Mouse (Mus musculus) heart, postnatal 10 days (tissue): ENCODE results near the gene Wnk2. TPM values are rescaled to one million over a fixed set of nuclear protein-coding genes. Genes with fewer than 3 reads are reported as not detected.
A peak's percentile ranks its signal among the peaks of the same experiment; 100 is the strongest.

Experiments
- DNase-seq, 2 experiments: peaks; one replicate each; pipeline ENCODE4 v3.0.0; 2021
- intact Hi-C: fragments of 180-260 bp; cut with DNase I; formaldehyde crosslinking; loops from one replicate; pipeline ENCODE4 v1.15.1; 2025
- total RNA-seq, 2 experiments: library from RNA; stranded (reverse); gene quantifications; 2 replicates each; pipeline ENCODE4 v1.2.3; 2021

Gene Wnk2
- total RNA-seq, 2 experiments from 2014 or later, result 26.9 to 27.6 TPM

DNA sequence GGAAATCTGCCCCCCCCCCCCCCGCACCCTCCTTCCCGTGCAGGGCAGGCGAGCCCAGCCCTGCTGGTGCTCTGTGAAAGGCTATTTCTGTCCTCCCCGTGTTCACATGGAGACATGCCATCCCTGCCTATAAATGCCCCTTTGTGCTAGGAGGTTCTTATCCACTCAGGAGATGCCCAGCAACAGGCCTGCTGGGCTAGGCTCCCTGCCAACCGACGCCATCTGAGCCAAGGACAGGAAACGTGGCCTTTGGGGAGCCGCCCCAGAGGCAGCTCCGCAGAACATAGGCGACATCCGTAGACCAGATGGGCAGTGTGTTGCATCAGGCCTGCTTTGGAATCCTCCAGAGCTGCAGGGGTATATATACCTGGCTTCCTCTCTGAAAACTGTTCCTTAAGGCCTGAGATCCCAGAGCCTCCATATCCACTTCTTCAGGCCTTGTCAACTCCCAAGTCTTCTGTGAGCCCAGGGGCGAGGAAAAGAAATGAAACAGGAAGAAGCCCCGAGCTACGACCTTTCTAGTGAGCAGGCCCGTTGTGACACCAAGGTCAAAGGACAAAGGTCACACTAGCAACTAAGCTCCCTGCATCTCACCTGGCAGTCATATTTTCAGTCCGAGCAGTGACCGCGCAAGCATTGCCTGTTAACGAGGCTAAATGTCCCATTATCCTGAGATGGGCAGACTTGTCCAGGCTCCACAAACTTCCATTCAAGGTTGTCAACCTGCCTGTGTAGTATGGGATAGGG lies 31.2 kb upstream of the Wnk2 start:
- intact Hi-C loops, result no loop called here
- peak; percentile 89 to 92 for DNase-seq

- intact Hi-C loops, result no loop called here
- no peak for DNase-seq
These were observed 27.7 kb upstream of the Wnk2 start for GRCm38 (mm10) chr13:49175509-49175908.

GRCm38 (mm10) chr13:49172971-49173596 lies 25.3 kb upstream of the Wnk2 start:
- intact Hi-C loops, result loop anchor here (2.0 to 5.0 kb wide), 6 partner anchors 32 to 518 kb away; no protein-coding TSS in a partner anchor
- peak; percentile 94 to 96 for DNase-seq

DNA sequence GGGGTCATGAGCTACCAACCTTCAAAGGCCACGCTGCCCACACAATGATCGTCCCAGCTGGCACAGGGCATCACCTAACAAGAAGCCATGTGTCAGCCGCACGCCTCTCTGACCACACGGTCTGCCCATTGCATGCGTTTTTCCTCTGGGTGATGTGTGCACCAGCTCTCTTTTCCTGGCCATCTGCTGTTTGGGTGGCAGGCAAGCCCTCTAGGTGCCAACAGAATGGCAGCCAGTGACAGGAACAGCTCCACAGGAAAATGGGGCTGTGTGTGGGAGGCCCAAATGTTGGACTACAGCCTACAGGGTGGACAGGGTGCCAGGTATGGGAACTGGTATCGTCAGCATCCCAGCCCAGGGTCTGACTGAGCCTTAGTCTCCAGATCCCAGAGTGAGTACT lies 24.5 kb upstream of the Wnk2 start:
- intact Hi-C loops, result loop anchor here (2.0 to 5.0 kb wide), 6 partner anchors 32 to 518 kb away; no protein-coding TSS in a partner anchor
- DNase-seq, result no peak

GRCm38 (mm10) chr13:49171729-49172128 lies 23.9 kb upstream of the Wnk2 start:
- DNase-seq, result no peak
- intact Hi-C loops, result loop anchor here (2.0 to 5.0 kb wide), 6 partner anchors 33 to 517 kb away; no protein-coding TSS in a partner anchor

- DNase-seq, result no peak
- intact Hi-C loops, result loop anchor here (5.0 kb wide), 3 partner anchors 173 to 293 kb away; no protein-coding TSS in a partner anchor
These were observed 22.8 kb upstream of the Wnk2 start for GRCm38 (mm10) chr13:49170623-49171022.

- intact Hi-C loops, result loop anchor here (5.0 kb wide), 3 partner anchors 172 to 292 kb away; no protein-coding TSS in a partner anchor
These were observed 21.8 kb upstream of the Wnk2 start for GRCm38 (mm10) chr13:49169448-49170207.

GRCm38 (mm10) chr13:49167081-49167480 lies 19.3 kb upstream of the Wnk2 start:
- DNase-seq, result no peak
- intact Hi-C loops, result no loop called here

More at GRCm38 (mm10) chr13:49169448-49170207, 21.8 kb upstream of the Wnk2 start:
- DNase-seq, result peak; percentile 92 to 97

DNA sequence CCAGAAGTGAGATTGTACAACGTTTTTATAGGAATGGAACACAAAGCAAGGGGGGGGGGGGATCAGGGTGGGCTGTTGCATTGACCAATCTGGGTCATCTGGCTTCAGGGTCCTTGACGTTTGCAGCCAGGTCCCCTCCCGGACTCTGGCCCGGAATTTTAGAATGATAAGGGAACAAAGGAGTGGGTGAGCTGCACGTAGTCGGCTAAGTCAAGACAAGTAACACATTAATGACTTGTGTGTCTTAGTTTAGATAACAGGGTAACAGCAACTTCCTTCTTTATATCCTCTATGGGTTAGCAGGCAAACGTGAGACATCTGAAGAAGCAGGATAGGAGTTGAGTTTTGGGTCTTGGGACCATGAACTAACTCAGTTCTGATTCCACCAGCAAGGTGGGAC lies 15.8 kb upstream of the Wnk2 start:
- no peak for DNase-seq
- intact Hi-C loops, result no loop called here

DNA sequence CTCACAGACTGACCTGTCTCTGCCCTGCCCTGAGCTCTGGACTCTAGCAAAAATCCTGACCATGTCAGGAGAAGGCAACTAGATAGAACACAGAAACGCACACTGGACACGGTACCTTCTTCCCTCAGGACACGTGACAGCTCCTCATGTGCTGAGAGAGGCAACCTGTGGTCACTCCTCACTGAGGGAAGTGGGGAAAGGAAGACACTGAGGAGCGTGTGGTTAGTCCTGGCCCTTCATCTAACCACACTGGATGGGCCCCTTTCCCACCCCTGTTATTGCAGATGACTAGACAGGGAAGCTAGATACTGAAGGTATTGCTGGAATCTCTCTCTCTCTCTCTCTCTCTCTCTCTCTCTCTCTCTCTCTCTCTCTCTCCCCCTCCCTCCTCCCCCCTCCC lies 14.9 kb upstream of the Wnk2 start:
- intact Hi-C loops, result no loop called here
- DNase-seq, result no peak

- no peak for DNase-seq
- intact Hi-C loops, result no loop called here
These were observed 13.4 kb upstream of the Wnk2 start for GRCm38 (mm10) chr13:49161236-49161635.

- intact Hi-C loops, result loop anchor here (5.0 kb wide), 1 partner anchor 151 kb away; no protein-coding TSS in a partner anchor
- no peak for DNase-seq
These were observed 10.4 kb upstream of the Wnk2 start for GRCm38 (mm10) chr13:49158040-49158713.

- intact Hi-C loops, result loop anchor here (5.0 kb wide), 1 partner anchor 149 kb away; no protein-coding TSS in a partner anchor
- no peak for DNase-seq
These were observed 8.8 kb upstream of the Wnk2 start for GRCm38 (mm10) chr13:49156645-49157044.

DNA sequence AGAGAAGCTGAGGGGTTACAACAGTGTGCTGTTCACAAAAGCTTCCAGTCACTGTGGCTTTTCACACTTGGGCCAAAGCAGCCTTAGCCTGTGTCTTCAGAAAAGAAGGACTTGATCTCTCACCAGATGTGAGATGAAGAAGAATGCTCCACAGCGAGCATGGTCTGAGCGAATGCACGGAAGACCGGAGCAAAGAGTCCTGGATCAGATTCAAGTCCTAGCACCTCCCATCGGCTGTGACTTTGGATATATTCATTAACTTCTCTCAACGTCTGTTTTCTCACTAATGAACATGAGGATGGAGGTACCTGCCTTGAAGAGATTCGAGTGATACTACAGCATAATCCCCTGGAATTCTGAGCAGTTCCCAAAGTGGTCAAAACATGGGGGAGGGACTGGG lies 6.8 kb upstream of the Wnk2 start:
- no peak for DNase-seq
- intact Hi-C loops, result loop anchor here (5.0 kb wide), 1 partner anchor 147 kb away; no protein-coding TSS in a partner anchor

DNA sequence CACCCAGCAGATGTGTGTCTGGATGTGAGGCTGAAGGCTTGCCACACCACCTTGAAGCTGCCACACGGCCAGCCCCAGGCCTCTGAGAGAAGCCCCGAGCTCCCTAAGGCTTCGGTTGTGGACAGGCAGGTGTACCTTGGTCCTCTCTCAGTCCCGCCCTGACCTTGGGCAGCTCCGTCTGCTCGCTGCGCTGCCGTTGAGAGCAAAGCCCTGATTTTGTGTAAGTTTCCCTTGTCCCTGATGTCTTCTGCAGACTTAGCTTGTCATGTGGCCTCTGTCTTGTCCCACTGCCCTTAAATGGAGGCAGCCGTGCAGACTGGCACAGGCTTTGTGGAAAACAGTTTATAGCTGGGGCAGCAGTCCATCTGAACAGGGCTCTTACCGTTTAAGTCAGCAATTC lies 6.2 kb upstream of the Wnk2 start:
- intact Hi-C loops, result no loop called here
- DNase-seq, result no peak

DNA sequence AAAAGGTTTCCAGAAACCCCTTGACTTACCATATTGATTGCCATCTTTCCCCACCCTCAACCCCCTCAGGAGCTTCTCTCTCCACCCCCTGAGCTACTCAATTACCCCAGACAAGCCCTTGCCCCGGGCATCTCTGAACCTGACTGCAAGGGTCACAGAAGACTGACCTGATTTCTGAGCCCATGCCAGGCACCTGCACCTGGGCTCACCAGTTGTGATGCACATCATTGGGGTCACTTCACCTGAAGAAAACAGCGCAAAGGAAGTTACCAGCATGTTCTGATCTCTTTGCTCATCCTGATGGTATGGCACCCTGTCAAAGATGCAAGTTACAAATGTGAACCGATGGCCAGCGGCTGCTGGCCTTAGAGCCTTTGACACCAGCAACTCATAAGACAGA lies 873 bp upstream of the Wnk2 start:
- no peak for DNase-seq
- intact Hi-C loops, result loop anchor here (5.0 kb wide), 1 partner anchor 91 kb away; no protein-coding TSS in a partner anchor

DNA sequence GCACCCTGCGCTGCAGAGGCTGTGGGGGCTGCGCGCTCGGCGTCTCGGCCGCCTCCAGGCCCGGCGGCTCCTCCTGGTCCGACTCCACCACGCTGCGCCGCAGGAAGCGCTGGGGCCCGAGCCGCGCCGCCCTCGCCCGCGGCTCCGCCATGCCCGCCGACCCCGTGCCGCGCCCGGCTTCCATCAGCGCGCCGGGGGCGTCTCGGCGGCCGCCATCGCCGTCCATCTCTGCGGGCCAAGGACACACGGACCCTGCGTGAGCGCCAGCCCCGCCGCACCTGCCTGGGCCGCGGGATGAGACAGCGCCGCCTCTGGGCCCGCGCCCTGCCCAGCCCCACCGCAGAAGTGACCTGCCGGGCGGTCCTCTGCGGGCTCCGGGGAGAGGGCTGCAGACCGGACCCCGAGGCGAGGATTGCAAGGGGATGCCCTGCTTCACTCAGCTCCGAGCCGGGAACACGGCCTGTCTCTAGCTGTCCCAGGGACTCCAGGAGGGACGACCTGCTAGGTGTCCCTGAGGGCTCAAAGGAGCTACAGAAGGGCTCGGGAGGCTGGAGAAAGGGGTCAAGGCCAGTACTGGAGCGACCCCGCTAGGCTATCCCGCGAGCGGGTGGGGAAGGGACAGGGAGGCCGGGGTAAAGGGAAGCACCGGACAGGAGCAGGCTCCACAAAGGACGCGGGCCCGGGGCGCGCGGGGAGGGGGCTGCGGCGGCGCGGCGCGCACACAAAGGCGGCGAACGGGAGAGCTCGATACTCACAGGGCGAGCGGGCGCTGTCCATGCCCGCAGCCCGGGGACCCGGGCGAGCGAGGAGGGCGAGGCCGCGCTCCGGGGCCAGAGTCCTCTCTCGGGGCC lies 582 bp downstream of the Wnk2 start:
- peak; percentile 55 to 62 for DNase-seq
- intact Hi-C loops, result loop anchor here (5.0 kb wide), 1 partner anchor 90 kb away; no protein-coding TSS in a partner anchor

DNA sequence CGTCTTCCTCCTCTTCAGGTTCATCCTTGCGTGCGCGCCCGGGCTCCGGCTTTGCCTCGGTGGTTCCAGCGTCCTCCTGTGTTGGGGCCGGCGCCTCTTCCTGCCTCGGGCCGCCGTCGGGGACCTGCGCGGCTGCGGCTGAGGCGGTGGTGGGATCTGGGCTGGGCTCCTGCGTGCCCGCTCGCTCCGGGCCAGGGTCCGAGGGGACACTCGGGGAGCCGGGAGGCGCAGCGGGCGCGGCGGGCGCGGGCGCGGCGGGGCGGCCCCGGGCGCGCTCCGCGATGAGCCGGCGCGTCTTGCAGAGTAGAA lies 1.2 kb downstream of the Wnk2 start:
- intact Hi-C loops, result loop anchor here (5.0 kb wide), 1 partner anchor 89 kb away; no protein-coding TSS in a partner anchor
- DNase-seq, result no peak

- intact Hi-C loops, result loop anchor here (5.0 kb wide), 1 partner anchor 89 kb away; no protein-coding TSS in a partner anchor
- no peak for DNase-seq
These were observed 1.6 kb downstream of the Wnk2 start for GRCm38 (mm10) chr13:49146040-49146697.
